Mouse (Mus musculus): ENCODE results near the gene Krtap10-10.

- TF ChIP-seq CTCF (IDR thresholded peaks at IDR 0.05 in 2 of 3, conservative IDR thresholded peaks at IDR 0.05 in 1 of 3; ENCODE audit: control insufficient read depth in 1 of 3, insufficient read depth in 1 of 3, low read depth in 2 of 3, low read length in 3 of 3, poor library complexity in 1 of 3, severe bottlenecking in 1 of 3) (peak in 2 of 3 experiments; percentile 1 to 6; a peak in 1 of 6 replicates), MAFK (IDR thresholded peaks at IDR 0.05; ENCODE audit: borderline replicate concordance, low read depth, low read length) (no peak), UBTF (IDR thresholded peaks at IDR 0.05; ENCODE audit: borderline replicate concordance, insufficient read depth, low read depth, low read length) (no peak), POLR2A (IDR thresholded peaks at IDR 0.05; ENCODE audit: control insufficient read depth in 1 of 2, insufficient read depth in 1 of 2, low read depth in 1 of 2, low read length in 2 of 2, poor library complexity in 1 of 2) (no peak), KAT2A (conservative IDR thresholded peaks at IDR 0.05; ENCODE audit: low read depth, low read length) (no peak)
These were observed 50.4 kb downstream of the Krtap10-10 start for GRCm38 (mm10) chr10:77886007-77886747.
